Mouse (Mus musculus) kidney, postnatal 0 days (tissue): ENCODE results near the gene Matn4. TPM values are rescaled to one million over a fixed set of nuclear protein-coding genes. Genes with fewer than 3 reads are reported as not detected.

Experiments
- ATAC-seq: fragments of 200-750 bp; cut with Nextera tagmentation; replicated peaks from 2 replicates; pipeline ENCODE4 v1.8.0; 2017; ENCODE audit warnings: low read depth, moderate number of reproducible peaks, moderate TSS enrichment, moderate library complexity; ENCODE audit not compliant: low FRiP score
- DNase-seq: peaks from one replicate; pipeline ENCODE4 v3.0.0-alpha.2; 2016; ENCODE audit warnings: low spot score
- H3K27ac ChIP-seq: fragments of 300-500 bp; sonication (generic); 2 replicates; pipeline ENCODE4 v1.5.1; 2014; ENCODE audit warnings: mild to moderate bottlenecking
- H3K27me3 ChIP-seq: fragments of 300-500 bp; sonication (generic); 2 replicates; pipeline ENCODE4 v1.6.1; 2014; ENCODE audit warnings: low read length, mixed read lengths; ENCODE audit not compliant: insufficient read depth
- H3K36me3 ChIP-seq: fragments of 300-500 bp; sonication (generic); 2 replicates; pipeline ENCODE4 v1.6.1; 2014; ENCODE audit warnings: low read length, mixed read lengths; ENCODE audit not compliant: insufficient read depth
- H3K4me1 ChIP-seq: fragments of 300-500 bp; sonication (generic); replicated peaks from 2 replicates; pipeline ENCODE4 v1.6.1; 2014; ENCODE audit warnings: antibody characterized with exemption, low read length, mixed read lengths; ENCODE audit not compliant: insufficient read depth
- H3K4me2 ChIP-seq: fragments of 300-500 bp; sonication (generic); 2 replicates; pipeline ENCODE4 v1.6.1; 2014; ENCODE audit warnings: mild to moderate bottlenecking, low read length, moderate library complexity, mixed read lengths
- H3K4me3 ChIP-seq: fragments of 300-500 bp; sonication (generic); replicated peaks from 2 replicates; pipeline ENCODE4 v1.5.1; 2014; ENCODE audit warnings: low read depth, low read length
- H3K9ac ChIP-seq: fragments of 300-500 bp; sonication (generic); 2 replicates; pipeline ENCODE4 v1.6.1; 2014; ENCODE audit warnings: low read depth, low read length
- H3K9me3 ChIP-seq: fragments of 300-500 bp; sonication (generic); replicated peaks from 2 replicates; pipeline ENCODE4 v1.6.1; 2016; ENCODE audit warnings: low read length, inconsistent platforms, mixed read lengths
- CTCF ChIP-seq: IDR thresholded peaks from 2 replicates; pipeline ENCODE4 v1.5.1; 2016; ENCODE audit warnings: antibody characterized with exemption, low read depth, mild to moderate bottlenecking, moderate library complexity
- WGBS: fragments of 180-500 bp; shearing (Covaris S2); extraction: QIAGEN DNeasy Blood & Tissue Kit; methylation state at CpG from one replicate; pipeline ENCODE4 v1.1.7; 2014; 5-methylcytosine and 5-hydroxymethylcytosine counted together
- polyA plus RNA-seq: library from polyadenylated mRNA; unstranded; fragments of >200 nt; fragmentation: Nextera tagmentation; extraction: Ambion mirVana; gene quantifications from 2 replicates; pipeline ENCODE4 v1.2.1, GENCODE M21; 2015

Gene Matn4
- polyA plus RNA-seq, 1 experiment from 2014 or later, result 0.46 TPM

DNA sequence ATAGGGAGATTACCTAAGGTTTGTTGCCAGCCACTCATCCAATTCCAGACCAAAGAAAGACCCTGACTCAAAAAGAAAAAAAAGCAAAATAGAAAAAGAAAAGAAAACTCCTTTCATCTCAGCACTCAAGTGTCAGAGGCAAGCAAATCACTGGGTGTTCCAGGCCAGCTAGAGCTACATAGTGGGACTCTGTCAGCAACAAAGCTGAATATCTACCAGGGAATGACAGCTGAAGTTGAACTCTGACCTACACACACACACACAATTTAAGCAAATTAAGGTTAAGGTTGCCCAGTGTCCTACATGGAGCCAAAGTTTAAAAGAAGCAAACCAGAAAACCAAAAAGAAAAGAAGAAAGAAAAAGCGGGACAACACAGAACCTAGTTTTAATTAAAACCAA, 43.2 kb upstream of the Matn4 start:
- Histone ChIP-seq H3K4me3 (no peak overlapping the region), H3K4me2 (no peak overlapping the region), H3K9ac (no peak overlapping the region), H3K27me3 (no peaks in the 10 kb centered on the region), H3K36me3 (no peaks in the 10 kb centered on the region), H3K27ac (no peak overlapping the region), H3K9me3 (no peaks in the 10 kb centered on the region), H3K4me1 (no peaks in the 10 kb centered on the region)
- ATAC-seq (no peak), DNase-seq (no peak)
- WGBS, result 88% methylated on average over 1 of the region's 1 CpGs
- TF ChIP-seq CTCF, result no peak

DNA sequence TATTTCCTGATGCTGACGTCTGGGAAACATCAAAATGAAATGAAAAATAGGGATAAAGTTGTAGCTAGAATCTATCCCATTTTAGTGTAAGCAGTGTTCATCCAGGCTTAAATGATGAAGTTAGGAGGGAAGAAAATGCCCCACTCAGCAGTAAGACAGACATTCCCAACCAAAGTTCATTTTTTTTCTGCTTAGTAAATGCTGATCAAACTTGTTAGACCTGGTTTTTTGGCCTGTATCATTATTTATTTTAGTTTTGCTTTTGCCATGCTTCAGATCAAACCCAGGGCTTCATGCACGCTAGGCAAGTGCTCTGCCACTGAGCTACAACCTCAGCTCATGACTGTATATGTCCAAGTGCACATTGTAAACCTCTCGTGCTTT, 41.1 kb upstream of the Matn4 start:
- H3K4me3 ChIP-seq, result no peak overlapping the region
- no peak overlapping the region for H3K9ac ChIP-seq
- H3K9me3 ChIP-seq, result no peaks in the 10 kb centered on the region
- DNase-seq, result no peak
- no peaks in the 10 kb centered on the region; the same call in 1 of the 2 replicates for H3K4me1 ChIP-seq
- H3K36me3 ChIP-seq, result no peaks in the 10 kb centered on the region
- H3K27me3 ChIP-seq, result no peaks in the 10 kb centered on the region
- no peak for ATAC-seq
- H3K27ac ChIP-seq, result no peak overlapping the region
- no peak overlapping the region for H3K4me2 ChIP-seq
- no peak for TF ChIP-seq CTCF
- WGBS, result 73% methylated on average over 3 of the region's 3 CpGs

DNA sequence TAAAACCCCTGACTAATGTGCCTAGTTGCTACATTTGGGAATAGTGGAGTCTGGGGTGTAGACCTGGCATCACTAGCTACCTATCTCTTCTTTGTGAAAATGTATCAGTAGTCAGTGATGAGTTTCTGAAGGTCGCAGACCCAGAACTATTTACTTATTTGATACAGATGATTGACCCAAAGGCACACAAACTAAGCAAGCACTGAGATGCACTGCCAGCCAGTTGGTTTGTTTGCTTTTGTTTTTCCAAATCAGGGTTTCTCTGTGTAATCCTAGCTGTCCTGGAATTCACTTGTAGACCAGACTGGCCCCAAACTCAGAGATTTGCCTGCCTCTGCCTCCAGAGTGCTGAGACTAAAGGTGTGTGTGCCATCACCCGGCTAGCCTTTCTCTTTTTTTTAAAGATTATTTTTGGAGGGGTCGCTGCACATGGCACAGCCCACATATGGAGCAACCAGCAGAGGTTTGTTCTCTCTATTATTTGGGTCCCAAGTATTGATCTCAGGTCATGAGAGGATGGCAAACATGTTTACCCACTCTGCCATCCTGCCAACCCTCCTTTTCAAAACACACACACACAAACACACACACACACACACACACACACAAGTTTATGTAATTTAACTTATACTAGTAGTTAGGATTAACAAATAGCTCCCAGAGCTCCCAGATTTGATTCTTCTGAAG, 40.6 kb upstream of the Matn4 start:
- no peaks in the 10 kb centered on the region for H3K9me3 ChIP-seq
- H3K4me1 ChIP-seq, result no peaks in the 10 kb centered on the region; the same call in 1 of the 2 replicates
- H3K9ac ChIP-seq, result no peak overlapping the region
- DNase-seq (no peak), ATAC-seq (no peak)
- no peak overlapping the region for H3K27ac ChIP-seq
- H3K36me3 ChIP-seq, result no peaks in the 10 kb centered on the region
- no peak for TF ChIP-seq CTCF
- no peak overlapping the region for H3K4me3 ChIP-seq
- H3K27me3 ChIP-seq, result no peaks in the 10 kb centered on the region
- WGBS, result 83% methylated on average over 3 of the region's 3 CpGs
- no peak overlapping the region for H3K4me2 ChIP-seq

DNA sequence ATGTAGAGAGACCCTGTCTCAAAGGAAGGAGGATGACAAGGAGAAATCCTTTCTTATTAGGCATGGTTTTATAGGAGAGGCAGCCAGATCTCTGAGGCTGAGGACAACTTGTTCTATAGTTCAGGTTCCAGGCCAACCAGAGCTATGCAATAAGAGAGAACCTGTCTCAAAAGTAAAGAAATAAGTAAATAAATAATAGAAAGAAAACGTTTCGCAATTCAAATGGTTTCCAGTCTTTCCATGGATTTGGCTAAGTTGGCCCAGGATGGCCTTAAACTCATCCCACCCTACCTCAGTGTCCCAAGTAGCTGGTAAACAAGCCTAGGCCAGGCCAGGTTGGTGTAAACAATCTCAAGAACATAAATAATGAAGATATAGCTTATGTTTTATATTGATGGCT, 39.7 kb upstream of the Matn4 start:
- no peak overlapping the region for H3K4me3 ChIP-seq
- H3K27ac ChIP-seq, result no peak overlapping the region
- DNase-seq (no peak), ATAC-seq (no peak)
- no peak overlapping the region for H3K9ac ChIP-seq
- H3K4me2 ChIP-seq, result no peak overlapping the region
- WGBS, result 71% methylated on average over 2 of the region's 2 CpGs
- no peaks in the 10 kb centered on the region for H3K27me3 ChIP-seq
- no peak for TF ChIP-seq CTCF
- no peaks in the 10 kb centered on the region for H3K9me3 ChIP-seq
- no peaks in the 10 kb centered on the region for H3K36me3 ChIP-seq
- H3K4me1 ChIP-seq, result peaks cover 3% of the 10 kb centered on the region

DNA sequence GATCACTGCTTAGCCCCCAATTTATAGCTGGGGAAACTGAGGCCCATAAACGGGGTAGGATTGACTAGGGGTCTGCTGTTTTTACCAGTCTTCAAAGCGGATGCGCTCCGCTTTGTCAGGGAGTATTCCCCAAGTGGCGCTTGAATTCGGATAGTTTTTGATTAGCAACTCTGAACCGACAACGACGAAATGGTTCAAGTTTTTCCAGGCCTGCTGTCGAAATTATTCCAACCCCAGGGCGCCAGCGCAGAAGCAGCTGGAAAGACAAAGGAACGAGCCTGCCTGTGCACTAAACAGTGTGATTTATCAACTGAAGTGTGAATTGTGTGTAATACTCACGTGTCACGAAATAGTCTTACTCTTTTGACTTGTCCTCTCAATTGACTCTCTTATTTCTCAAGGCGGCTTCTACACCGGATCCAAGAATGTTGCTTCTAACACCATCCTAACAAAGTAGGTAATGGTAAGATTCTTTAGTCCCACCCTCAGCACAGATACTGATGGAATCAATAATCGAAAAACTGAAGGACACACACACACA, 38.6 kb upstream of the Matn4 start, which contains the start of gene Sdc4:
Sdc4 (minus strand) TSS at position 428 of the 541 bp plus-strand sequence.
- DNase-seq, result no peak
- 11% methylated on average over 18 of the region's 18 CpGs for WGBS
- peak within 1 kb of the TSS; percentile 83 for H3K9ac ChIP-seq
- peak within 1 kb of the TSS; percentile 70 for H3K4me3 ChIP-seq
- no peaks in the 10 kb centered on the region for H3K36me3 ChIP-seq
- H3K4me1 ChIP-seq, result peaks cover 6% of the 10 kb centered on the region
- H3K4me2 ChIP-seq, result peak within 1 kb of the TSS; percentile 63
- peak within 1 kb of the TSS; percentile 87 for H3K27ac ChIP-seq
- H3K27me3 ChIP-seq, result no peaks in the 10 kb centered on the region
- ATAC-seq, result no peak
- no peak for TF ChIP-seq CTCF
- H3K9me3 ChIP-seq, result no peaks in the 10 kb centered on the region

DNA sequence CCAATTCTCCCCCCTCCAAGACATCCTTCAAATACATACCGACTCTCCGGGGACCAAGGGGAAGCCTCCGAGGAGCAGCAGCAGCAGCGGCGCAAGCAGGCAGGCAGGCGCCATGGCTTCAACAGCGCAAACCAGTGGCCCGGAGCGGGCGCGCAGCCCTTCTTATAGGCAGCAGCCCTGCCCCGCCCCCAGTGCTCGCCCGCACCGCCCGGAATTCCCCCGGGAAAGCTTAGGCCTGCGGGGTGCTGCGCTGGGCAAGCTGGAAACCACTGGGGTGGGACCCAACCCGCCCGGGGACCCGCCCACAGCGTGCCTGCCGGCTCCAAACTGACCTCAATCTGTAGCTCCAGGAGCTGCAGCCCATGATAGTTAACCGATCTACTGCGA, 38.1 kb upstream of the Matn4 start:
- H3K9me3 ChIP-seq, result no peaks in the 10 kb centered on the region
- TF ChIP-seq CTCF, result no peak
- peak overlapping the region; percentile 87 for H3K27ac ChIP-seq
- H3K4me3 ChIP-seq, result peak overlapping the region; percentile 70
- ATAC-seq (peak; percentile 93), DNase-seq (peak; percentile 89)
- H3K4me2 ChIP-seq, result peak overlapping the region; percentile 63
- no peaks in the 10 kb centered on the region for H3K36me3 ChIP-seq
- peak overlapping the region; percentile 83 for H3K9ac ChIP-seq
- peaks cover 6% of the 10 kb centered on the region for H3K4me1 ChIP-seq
- H3K27me3 ChIP-seq, result no peaks in the 10 kb centered on the region
- WGBS, result under 1% methylated on average over 26 of the region's 26 CpGs
